Mouse (Mus musculus) hindbrain, postnatal 0 days (tissue): ENCODE results near the gene Foxg1. TPM values are rescaled to one million over a fixed set of nuclear protein-coding genes. Genes with fewer than 3 reads are reported as not detected.

Experiments
- ATAC-seq: fragments of 200-750 bp; cut with Nextera tagmentation; 2 replicates; pipeline ENCODE4 v1.8.0; 2017; ENCODE audit warnings: mild to moderate bottlenecking, moderate TSS enrichment, moderate library complexity
- DNase-seq: peaks from one replicate; pipeline ENCODE4 v3.0.0-alpha.2; 2015; ENCODE audit warnings: low spot score
- H3K27ac ChIP-seq: fragments of 300-500 bp; sonication (generic); 2 replicates; pipeline ENCODE4 v1.5.1; 2014; ENCODE audit warnings: mild to moderate bottlenecking
- H3K27me3 ChIP-seq: fragments of 300-500 bp; sonication (generic); 2 replicates; pipeline ENCODE4 v1.6.1; 2014; ENCODE audit warnings: low read length, mixed read lengths; ENCODE audit not compliant: insufficient read depth
- H3K36me3 ChIP-seq: fragments of 300-500 bp; sonication (generic); 2 replicates; pipeline ENCODE4 v1.6.1; 2014; ENCODE audit warnings: low read length, mixed read lengths; ENCODE audit not compliant: insufficient read depth
- H3K4me1 ChIP-seq: fragments of 300-500 bp; sonication (generic); 2 replicates; pipeline ENCODE4 v1.6.1; 2014; ENCODE audit warnings: antibody characterized with exemption, low read length, mixed read lengths; ENCODE audit not compliant: insufficient read depth
- H3K4me2 ChIP-seq: fragments of 300-500 bp; sonication (generic); 2 replicates; pipeline ENCODE4 v1.6.1; 2014; ENCODE audit warnings: low read depth, mild to moderate bottlenecking, low read length, moderate library complexity, mixed read lengths
- H3K4me3 ChIP-seq: fragments of 300-500 bp; sonication (generic); 2 replicates; pipeline ENCODE4 v1.5.1; 2014; ENCODE audit warnings: low read length
- H3K9ac ChIP-seq: fragments of 300-500 bp; sonication (generic); replicated peaks from 2 replicates; pipeline ENCODE4 v1.6.1; 2014; ENCODE audit warnings: mild to moderate bottlenecking, low read length, moderate library complexity, mixed read lengths
- H3K9me3 ChIP-seq: fragments of 300-500 bp; sonication (generic); 2 replicates; pipeline ENCODE4 v1.6.1; 2016; ENCODE audit warnings: low read length, mixed read lengths
- CTCF ChIP-seq: IDR thresholded peaks from 2 replicates; pipeline ENCODE4 v1.5.1; 2016; ENCODE audit warnings: antibody characterized with exemption, control low read depth, low read depth
- WGBS: fragments of 180-500 bp; shearing (Covaris S2); extraction: QIAGEN DNeasy Blood & Tissue Kit; methylation state at CpG from one replicate; pipeline ENCODE4 v1.1.7; 2014; 5-methylcytosine and 5-hydroxymethylcytosine counted together
- polyA plus RNA-seq: library from polyadenylated mRNA; unstranded; fragments of >200 nt; fragmentation: Nextera tagmentation; extraction: Ambion mirVana; gene quantifications from 2 replicates; pipeline ENCODE4 v1.2.1, GENCODE M21; 2015
- total RNA-seq: library from RNA; depleted of rRNA; stranded (reverse); fragments of >200 nt; gene quantifications from 2 replicates; pipeline ENCODE4 v1.2.3, GENCODE M21; 2014

Foxg1 gene
- total and polyA plus RNA-seq, 2 experiments from 2014 or later = 0.16 TPM; not detected in 1

DNA sequence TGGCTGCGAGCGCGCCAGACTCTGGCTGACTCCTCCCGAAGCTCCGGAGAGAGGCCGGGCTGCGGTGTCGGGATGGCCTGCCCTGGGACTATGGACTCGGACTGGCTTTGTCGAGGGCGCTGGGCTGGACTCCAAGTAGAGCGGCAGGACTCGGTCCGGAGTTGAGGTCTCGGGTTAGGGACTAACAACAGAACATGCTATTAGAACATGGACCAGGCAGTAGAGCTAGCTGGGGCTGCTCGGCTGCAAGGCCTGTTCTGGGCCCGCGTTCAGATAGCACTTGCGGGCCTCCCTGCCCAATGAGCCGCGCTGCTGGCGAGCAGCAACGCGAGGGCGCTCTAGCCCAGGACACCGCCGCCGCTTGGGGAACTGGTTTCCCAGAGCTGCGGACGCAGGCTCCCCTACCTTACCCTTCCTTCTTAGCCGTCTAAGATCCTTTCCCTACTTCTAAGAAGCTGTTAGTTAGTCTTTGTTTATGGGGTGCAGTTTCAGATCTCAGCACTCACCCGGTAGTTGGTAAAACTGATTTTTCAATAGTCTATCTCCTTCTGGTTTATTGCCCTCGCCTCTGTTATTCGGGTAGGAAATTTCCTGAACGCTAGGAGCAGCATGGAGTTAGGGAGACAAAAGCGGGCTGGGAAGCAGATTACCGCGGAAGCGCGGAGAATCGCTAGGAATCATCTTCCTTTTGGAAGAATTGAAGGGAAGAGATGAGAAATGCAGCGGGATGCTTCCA is 9.0 kb downstream of the Foxg1 start:
- ATAC-seq = peak; percentile 92
- Histone ChIP-seq H3K9me3 (no peaks in the 10 kb centered on the region), H3K4me1 (no peaks in the 10 kb centered on the region), H3K36me3 (no peaks in the 10 kb centered on the region), H3K4me2 (peak overlapping the region; percentile 34), H3K27me3 (peaks cover 77% of the 10 kb centered on the region), H3K4me3 (peak overlapping the region; percentile 16), H3K9ac (no peak overlapping the region), H3K27ac (no peak overlapping the region)
- DNase-seq = peak; percentile 86
- peak; percentile 80 for TF ChIP-seq CTCF
- under 1% methylated on average over 42 of the region's 42 CpGs for WGBS

DNA sequence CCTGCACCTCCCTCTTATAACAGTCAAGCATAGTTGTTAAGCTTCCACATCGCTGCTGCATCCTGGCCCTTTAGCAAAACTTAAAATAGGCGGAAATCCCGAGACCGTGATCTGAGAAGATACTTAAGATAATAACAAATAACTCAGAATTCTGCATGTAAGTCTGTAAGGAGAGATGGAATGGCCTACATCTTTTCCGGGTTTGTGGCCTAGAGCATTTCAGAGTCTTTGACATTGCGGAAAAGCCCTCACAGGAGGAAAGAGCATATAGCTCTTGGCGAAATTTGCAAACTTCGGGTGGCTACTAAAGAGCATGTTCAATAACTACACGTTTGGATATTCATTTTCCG is 9.6 kb downstream of the Foxg1 start:
- H3K4me1 ChIP-seq = no peaks in the 10 kb centered on the region
- H3K4me2 ChIP-seq = no peak overlapping the region
- DNase-seq = no peak
- H3K27ac ChIP-seq = no peak overlapping the region
- H3K27me3 ChIP-seq = peaks cover 78% of the 10 kb centered on the region
- 2% methylated on average over 10 of the region's 10 CpGs for WGBS
- no peak for ATAC-seq
- H3K4me3 ChIP-seq = no peak overlapping the region; the same call in 1 of the 2 replicates
- no peak overlapping the region for H3K9ac ChIP-seq
- TF ChIP-seq CTCF = no peak
- H3K36me3 ChIP-seq = no peaks in the 10 kb centered on the region
- H3K9me3 ChIP-seq = no peaks in the 10 kb centered on the region

DNA sequence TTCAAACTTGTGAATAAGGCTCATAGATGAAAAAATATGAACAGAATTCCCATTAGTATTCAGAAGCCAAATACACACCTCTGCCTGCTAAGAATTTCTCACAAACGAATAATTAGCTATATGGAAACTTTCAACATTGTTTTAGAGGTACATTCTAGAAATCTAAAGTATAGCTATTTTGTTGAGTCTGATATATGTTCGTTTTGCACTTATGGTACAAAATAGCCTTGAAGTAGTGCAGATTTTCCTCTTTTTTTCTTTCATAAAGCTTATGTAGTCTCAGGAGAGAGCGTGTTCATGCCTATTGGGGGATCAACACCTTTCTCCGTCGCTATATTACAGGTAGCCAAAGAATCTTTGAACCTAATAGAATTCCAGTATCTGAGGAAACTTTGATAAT is 10.4 kb downstream of the Foxg1 start:
- no peak overlapping the region for H3K27ac ChIP-seq
- peaks cover 84% of the 10 kb centered on the region for H3K27me3 ChIP-seq
- no peaks in the 10 kb centered on the region for H3K9me3 ChIP-seq
- H3K4me2 ChIP-seq = no peak overlapping the region
- H3K9ac ChIP-seq = no peak overlapping the region
- no peak overlapping the region for H3K4me3 ChIP-seq
- H3K36me3 ChIP-seq = no peaks in the 10 kb centered on the region
- WGBS = 7% methylated on average over 5 of the region's 5 CpGs
- no peaks in the 10 kb centered on the region for H3K4me1 ChIP-seq
- TF ChIP-seq CTCF = no peak
- ATAC-seq (no peak), DNase-seq (no peak)

DNA sequence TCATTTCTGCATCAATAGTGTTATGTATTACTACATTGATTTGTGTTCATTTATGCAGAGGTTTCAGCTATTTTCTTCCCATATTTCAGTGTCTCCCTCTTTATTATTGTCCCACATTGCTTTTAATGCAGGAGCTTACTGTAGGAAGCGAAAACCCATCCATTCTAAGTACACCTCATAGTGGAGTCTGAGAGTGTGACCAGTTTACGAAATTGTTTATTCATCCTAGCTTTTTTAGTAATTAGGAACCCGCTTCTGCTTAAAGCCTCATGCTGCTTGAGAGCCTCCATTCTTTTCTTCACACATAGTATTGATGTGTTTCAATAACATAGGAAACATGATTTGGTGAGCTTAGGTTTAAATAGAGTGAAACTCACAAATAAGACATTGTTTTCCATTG is 11.2 kb downstream of the Foxg1 start:
- TF ChIP-seq CTCF = no peak
- peaks cover 85% of the 10 kb centered on the region for H3K27me3 ChIP-seq
- H3K4me3 ChIP-seq = no peak overlapping the region
- H3K9me3 ChIP-seq = no peaks in the 10 kb centered on the region
- no peak overlapping the region for H3K4me2 ChIP-seq
- 9% methylated on average over 3 of the region's 3 CpGs for WGBS
- ATAC-seq (no peak), DNase-seq (no peak)
- H3K4me1 ChIP-seq = no peaks in the 10 kb centered on the region
- no peak overlapping the region for H3K27ac ChIP-seq
- no peaks in the 10 kb centered on the region for H3K36me3 ChIP-seq
- H3K9ac ChIP-seq = no peak overlapping the region

DNA sequence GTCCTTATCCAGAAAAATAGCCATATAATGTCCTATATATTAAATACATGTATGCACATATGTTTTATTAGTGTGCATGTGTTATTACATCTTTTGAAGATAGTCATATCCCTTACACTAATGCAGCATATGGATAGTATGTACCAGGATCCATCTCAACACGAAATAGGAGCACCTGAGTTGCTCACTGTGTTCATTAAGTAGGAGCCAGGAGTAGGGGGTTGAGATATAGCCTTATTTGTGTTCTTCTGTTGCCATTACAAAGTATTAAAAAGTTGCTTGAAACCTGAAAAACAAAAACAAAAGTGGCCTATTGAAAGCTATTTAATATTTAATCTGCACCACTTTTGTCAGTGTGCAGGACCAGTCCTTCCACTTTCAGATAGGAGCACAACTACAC is 11.7 kb downstream of the Foxg1 start:
- WGBS = 2% methylated on average over 1 of the region's 1 CpGs
- Histone ChIP-seq H3K4me1 (no peaks in the 10 kb centered on the region), H3K4me3 (no peak overlapping the region), H3K4me2 (no peak overlapping the region), H3K9ac (no peak overlapping the region), H3K27me3 (peaks cover 83% of the 10 kb centered on the region), H3K9me3 (no peaks in the 10 kb centered on the region), H3K36me3 (no peaks in the 10 kb centered on the region), H3K27ac (no peak overlapping the region)
- ATAC-seq (no peak), DNase-seq (no peak)
- no peak for TF ChIP-seq CTCF

DNA sequence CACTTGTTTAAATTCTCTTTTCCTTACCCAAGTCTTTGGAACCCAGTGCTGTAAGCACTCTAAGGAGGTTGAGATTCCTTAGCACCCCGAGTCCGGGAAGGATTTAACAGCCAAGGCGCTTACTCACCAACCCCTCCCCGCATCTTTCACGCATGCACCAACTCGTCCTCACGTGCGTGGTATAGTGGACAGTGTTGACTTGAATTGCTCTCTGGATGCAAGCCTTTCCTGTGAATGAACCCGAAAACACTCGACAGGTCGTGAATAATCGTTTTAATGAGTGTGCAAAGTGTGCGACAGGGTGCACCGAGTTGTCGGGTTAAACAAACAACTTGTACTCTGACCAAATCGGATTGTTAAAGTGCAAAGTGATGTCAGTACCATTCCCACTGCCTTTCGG is 12.4 kb downstream of the Foxg1 start:
- Histone ChIP-seq H3K4me3 (no peak overlapping the region), H3K36me3 (no peaks in the 10 kb centered on the region), H3K27me3 (peaks cover 83% of the 10 kb centered on the region), H3K4me2 (no peak overlapping the region), H3K9ac (no peak overlapping the region), H3K27ac (no peak overlapping the region), H3K4me1 (no peaks in the 10 kb centered on the region), H3K9me3 (no peaks in the 10 kb centered on the region)
- ATAC-seq = no peak
- TF ChIP-seq CTCF = no peak
- no peak for DNase-seq
- WGBS = under 1% methylated on average over 17 of the region's 17 CpGs

DNA sequence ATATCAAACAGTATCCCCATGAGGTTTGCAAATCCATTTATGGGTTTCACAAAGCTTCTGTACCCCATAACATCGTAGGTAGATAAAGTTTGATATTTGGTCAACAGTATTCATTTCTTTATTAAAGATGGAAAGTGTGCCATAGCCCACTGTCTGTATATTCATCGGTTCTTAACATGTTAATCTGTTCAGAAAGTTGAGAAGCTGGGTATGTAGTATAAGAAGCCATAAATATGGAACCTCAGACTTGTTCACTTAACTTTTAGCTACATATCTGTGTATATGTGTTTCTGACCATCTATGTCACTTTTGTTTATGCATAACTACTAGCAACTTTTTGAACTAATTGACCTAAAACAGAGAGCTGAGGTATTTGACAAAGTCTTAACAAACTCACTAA is 13.5 kb downstream of the Foxg1 start:
- no peak for TF ChIP-seq CTCF
- Histone ChIP-seq H3K9me3 (no peaks in the 10 kb centered on the region), H3K9ac (no peak overlapping the region), H3K36me3 (no peaks in the 10 kb centered on the region), H3K27me3 (peaks cover 84% of the 10 kb centered on the region), H3K4me1 (0 out of 2 replicates have a peak, but pooled peaks cover 1% of the 10 kb centered on the region), H3K4me2 (no peak overlapping the region), H3K27ac (no peak overlapping the region), H3K4me3 (no peak overlapping the region)
- WGBS = 15% methylated on average over 2 of the region's 2 CpGs
- DNase-seq (no peak), ATAC-seq (no peak)
